Mouse (Mus musculus) heart, postnatal 36 days (tissue): ENCODE data around the gene Hnrnph3. TPM values are rescaled to one million over a fixed set of nuclear protein-coding genes. Genes with fewer than 3 reads are reported as not detected.
A peak's percentile ranks its signal among the peaks of the same experiment; 100 is the strongest.

Experiments
- DNase-seq, 2 experiments: peaks; one replicate each; pipeline ENCODE4 v3.0.0; 2021 to 2022
- intact Hi-C: fragments of 180-260 bp; cut with DNase I; formaldehyde crosslinking; loops from one replicate; pipeline ENCODE4 v1.15.1; 2025
- total RNA-seq, 2 experiments: library from RNA; stranded (reverse); gene quantifications; 2 replicates each; pipeline ENCODE4 v1.2.3; 2021

The Hnrnph3 gene
- total RNA-seq, 2 experiments from 2014 or later, result 30.7 to 33.2 TPM

DNA sequence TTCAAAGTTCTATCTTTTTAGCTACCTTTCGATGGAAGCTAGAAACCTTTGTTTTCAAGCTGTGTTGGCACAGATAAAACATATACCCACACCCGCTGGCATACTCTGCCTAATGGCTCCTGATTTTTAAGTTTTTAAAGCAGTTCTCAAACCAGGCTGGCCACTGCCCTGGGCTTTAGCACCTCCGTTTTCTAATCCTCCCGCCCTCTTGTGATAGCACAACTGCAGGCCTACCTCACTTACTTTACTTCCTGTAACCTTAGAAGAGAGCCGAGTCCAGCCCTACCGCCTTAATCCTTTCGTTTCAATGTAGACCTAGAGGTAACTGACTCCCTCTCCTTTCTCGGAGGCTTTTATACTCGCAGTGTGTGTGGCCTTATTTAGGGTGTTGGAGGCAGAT, 20.8 kb downstream of the Hnrnph3 start:
- DNase-seq, result no peak
- intact Hi-C loops, result no loop called here

DNA sequence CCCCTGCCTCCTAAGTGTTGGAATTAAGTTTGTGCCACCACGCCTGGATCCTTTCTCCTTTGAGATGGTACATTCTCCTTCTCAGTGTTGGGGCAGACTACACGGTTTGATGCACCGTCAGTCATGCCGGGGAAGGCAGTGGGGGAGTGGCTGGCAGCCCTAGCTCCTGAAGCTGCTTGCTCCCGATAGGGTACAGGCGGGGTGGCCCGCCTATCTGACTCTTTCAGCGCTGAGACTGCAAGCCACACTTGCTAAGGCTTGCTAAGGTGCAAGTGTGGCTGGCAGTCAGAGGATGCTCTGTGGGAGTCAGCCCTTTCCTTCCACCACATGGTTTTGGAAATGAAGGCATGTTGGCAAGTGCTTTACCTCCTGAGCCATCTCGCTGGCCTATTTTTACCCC, 23.4 kb downstream of the Hnrnph3 start:
- DNase-seq, result no peak
- intact Hi-C loops, result no loop called here

DNA sequence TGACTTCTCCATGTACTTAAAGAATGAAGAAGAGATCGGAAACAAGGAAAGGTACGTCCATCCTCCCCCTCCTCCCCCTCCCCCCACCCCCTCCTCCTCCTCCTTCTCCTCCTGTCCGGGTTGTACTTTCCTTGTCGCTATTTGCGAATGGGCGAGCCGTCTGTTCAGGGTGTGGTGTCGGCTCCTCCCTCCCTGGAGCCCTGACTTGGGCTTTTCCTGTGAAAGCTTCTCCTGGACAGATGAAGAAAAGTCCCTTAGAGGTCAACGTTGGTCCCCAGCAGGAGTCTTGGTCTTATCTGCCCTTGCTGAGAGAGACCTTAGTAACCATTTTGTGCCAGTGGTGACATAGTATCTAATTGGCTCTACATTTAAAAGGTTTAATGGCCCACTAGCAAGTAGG, 30.0 kb downstream of the Hnrnph3 start:
- no peak for DNase-seq
- intact Hi-C loops, result no loop called here

DNA sequence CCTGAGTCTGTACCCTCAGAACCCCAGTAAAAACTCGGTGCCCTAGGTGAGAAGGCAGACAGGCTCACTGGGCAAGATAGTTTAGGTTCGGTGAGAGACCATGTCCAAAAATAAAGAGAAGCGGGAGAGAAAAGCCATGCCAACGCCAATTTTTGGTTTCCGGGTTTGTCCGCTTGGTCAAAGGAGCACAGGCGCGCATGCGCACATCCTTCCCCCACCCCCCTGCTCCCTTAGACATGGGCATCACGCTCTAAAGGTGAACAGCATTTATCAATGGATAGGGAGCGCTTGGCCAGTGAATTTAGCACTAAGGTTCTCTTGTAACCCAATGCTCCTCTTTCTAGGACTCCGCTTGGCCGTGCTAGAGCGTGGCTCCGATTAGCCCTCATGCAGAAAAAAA, 33.4 kb downstream of the Hnrnph3 start:
- no peak for DNase-seq
- intact Hi-C loops, result no loop called here

DNA sequence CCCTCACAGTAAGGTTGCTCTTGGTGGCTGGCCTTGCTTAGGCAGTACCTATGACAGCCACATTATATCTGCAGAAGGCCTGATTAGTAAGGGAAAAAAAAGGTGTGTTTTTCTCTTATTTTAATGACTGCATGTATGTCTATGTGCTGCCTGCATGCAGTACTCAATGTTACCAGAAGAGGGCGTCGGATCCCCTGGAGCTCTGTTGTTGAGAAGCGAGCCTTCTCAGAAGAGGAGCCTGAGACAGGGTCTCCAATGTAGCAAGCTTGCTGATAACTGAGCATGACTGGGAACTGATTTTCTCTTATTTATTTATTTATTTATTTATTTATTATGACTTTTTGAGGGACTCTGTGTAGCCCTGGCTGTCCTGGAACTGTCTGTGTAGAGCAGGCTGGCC, 36.7 kb downstream of the Hnrnph3 start:
- intact Hi-C loops, result no loop called here
- DNase-seq, result peak in 1 of 2 experiments; percentile 16

DNA sequence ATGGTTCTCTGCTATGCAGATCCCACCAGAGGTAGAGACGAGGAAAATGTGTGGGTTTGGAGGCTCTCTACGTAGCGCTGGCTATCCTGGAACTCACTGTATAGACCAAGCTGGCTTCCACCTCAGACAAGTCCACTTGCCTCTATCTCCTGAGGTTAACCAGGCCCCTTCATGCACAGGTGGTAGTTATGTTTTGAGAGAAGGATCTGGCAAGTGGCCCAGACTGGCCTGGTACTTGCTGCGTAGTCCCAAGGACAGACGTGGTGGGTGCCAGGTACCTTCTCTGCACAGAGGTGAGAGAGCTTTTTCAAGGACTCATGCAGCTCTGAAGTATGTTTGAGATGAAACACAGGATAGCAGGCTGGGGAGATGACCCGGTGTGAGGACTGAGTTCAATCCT, 39.5 kb downstream of the Hnrnph3 start:
- intact Hi-C loops, result no loop called here
- DNase-seq, result peak in 1 of 2 experiments; percentile 10

DNA sequence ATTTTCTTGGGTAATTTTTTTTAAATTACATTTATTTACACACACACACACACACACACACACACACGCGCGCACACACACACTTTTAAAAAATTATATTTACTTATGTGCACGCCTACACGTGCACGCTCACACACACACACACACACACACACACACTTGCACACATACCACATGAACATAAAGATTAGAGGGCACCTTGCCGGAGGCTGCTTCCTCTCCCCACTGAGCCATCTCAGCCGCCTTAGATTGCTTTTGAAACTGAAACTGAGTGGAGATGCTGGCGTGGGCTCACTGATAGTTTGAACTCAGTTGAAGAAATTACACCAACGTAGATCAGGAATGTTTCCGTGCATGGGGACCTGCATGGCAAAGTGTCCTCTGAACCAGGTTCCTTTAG, 39.9 kb downstream of the Hnrnph3 start:
- intact Hi-C loops, result no loop called here
- DNase-seq, result no peak

DNA sequence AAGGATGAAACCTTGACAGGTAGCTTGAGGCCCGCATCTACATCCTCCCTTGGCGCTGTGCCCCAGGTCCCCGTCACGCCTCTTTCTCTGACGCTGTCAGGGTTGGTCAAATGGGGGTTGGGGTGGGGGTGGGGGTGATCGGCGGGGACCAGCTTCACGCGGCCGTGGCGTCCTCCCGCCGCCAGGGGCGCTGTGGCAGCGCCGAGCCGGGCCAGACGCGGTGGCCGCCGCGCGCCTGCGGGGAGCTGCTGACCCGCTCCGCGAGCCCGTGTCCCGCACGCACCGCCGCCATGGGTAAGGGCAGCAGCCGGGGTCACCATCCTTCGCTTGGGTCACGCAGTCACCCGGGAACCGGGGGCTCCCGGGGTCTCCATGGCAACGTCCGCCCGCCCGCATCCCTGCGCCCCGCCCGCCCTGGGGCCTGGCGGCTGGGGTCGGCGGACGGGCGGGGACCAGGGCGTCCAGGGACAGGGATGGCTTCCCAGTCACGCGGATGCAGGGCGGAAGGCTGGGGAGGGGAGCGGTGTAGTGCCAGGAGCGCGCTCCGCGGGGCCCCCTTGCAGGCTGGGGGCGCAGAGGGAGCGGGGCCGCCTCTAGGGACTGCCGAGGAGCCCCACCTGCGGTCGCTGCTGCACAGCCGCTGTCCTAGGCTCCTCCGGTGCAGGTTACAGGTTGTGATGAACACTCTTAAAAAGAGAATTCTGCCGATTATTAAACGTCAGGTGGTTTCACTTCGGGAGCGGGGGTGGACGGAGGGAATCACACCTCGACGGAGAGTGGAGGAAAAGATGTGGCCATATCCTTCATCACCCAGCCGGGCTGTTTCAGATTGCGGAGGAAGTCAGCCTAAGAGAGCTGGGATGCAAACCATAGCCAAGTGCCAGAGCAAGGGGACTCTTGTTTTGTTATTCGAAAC, 43.7 kb downstream of the Hnrnph3 start, which contains the start of gene Rufy2:
Rufy2 (plus strand) TSS at position 185 of the 916 bp plus-strand sequence.
- intact Hi-C loops, result loop anchor here (2.0 kb wide), 1 partner anchor 43 kb away; no protein-coding TSS in a partner anchor
- DNase-seq, result peak; percentile 88

DNA sequence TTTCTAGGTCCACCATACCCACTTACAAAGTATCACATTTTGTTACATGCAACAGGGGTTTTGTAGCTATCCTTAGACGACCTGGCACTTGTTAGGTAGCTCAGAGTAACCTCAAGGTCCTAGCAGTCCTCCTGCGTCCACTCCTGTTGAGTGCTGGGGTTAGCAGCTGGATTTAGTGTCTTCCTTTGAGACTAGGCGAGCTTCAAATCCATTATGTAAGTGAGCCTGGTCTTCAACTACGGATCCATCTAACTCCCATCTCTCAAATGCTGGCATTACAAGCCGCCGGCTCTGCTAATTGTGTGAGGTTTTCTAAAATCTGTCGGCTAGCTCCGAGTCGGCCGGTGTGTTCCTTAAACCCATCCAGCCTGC, 44.4 kb downstream of the Hnrnph3 start:
- intact Hi-C loops, result loop anchor here (2.0 kb wide), 2 partner anchors 43 to 87 kb away; no protein-coding TSS in a partner anchor
- DNase-seq, result no peak

DNA sequence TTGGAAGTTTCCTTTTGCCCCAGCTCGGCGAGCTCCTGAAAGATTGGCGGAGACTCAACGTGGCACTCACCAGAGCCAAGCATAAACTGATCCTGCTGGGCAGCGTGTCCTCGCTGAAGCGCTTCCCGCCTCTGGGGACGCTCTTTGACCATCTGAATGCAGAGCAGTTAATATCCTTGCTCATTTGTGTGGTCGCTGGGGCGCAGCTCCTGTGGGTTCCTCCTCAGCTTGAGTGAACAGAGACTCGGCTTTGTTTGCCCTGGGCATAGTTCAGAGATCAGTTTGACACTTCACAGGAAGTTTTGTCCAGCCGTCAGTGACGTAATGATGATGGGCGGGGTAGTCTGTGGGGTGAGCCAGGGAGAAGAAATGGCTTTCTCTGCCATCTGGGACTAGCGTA, 52.2 kb downstream of the Hnrnph3 start:
- no peak for DNase-seq

DNA sequence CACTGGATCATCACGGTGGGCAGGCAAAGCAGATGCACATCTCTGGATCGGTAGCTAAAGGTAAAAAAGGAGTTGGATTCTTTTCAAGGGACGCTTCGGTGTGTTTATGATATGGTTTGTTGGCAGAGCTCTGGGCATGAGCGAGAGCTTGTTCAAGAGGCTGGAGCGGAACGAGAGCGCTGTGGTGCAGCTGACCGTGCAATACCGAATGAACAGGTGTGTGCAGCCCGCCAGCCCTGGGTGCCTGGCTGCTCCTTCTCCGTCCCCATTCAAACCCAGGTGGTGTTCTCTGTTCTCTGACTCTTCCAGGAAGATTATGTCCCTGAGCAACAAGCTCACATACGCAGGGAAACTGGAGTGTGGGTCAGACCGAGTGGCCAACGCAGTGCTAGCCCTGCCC, 57.7 kb downstream of the Hnrnph3 start:
- intact Hi-C loops, result no loop called here
- no peak for DNase-seq

More for the DNA sequence above, 52.2 kb downstream of the Hnrnph3 start:
- intact Hi-C loops, result no loop called here

DNA sequence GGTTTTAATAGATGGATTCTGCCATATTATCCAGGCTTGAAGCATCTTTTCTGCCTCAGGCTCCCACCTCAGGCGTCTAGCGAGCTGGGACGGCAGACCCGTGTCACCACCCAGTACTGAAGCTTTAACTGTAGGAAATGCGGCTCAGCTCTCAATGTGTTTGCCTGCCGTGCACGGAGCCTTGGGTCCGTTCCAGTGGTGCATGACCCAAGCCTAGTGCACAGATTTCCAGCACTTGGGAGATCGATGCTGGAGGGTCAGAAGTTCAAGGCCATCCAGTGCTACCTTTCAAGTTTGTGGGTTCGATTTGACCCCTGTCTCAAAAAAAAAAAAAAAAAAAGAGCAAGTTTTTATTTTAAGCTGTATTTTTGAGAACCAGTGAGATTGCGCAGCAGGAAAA, 58.2 kb downstream of the Hnrnph3 start:
- DNase-seq, result no peak
- intact Hi-C loops, result no loop called here

Other genes starting within 250 kb of the Hnrnph3 start
- 10 to 100 TPM; 49.5 to 50.7 TPM for gene Ccar1, start 231.9 kb downstream of the Hnrnph3 start, total RNA-seq
- 1 to 10 TPM; 6.2 to 8.7 TPM for gene Tet1, start 115.2 kb downstream of the Hnrnph3 start, total RNA-seq
- 10 to 100 TPM; 22.6 to 26.9 TPM for gene Slc25a16, start 103.6 kb downstream of the Hnrnph3 start, total RNA-seq
- gene Dna2, start 77.2 kb downstream of the Hnrnph3 start, total RNA-seq, result under 1 TPM; 0.56 to 0.76 TPM
- 10 to 100 TPM; 10.4 to 11.8 TPM for gene Rufy2, start 44.0 kb downstream of the Hnrnph3 start, total RNA-seq
- 1 to 10 TPM; 6.9 to 7.3 TPM for gene Pbld2, start 98 bp upstream of the Hnrnph3 start, total RNA-seq
- 1 to 10 TPM; 1.8 to 2.3 TPM for gene Pbld1, start 35.9 kb upstream of the Hnrnph3 start, total RNA-seq
- gene Atoh7, start 75.4 kb upstream of the Hnrnph3 start, total RNA-seq, result not detected
- gene Mypn, start 179.7 kb upstream of the Hnrnph3 start, total RNA-seq, result 100 to 1,000 TPM in 1 of 2 experiments, 10 to 100 TPM in 1; 96.7 to 105 TPM
- 10 to 100 TPM; 32.2 to 33.4 TPM for gene Herc4, start 219.6 kb upstream of the Hnrnph3 start, total RNA-seq